Mouse (Mus musculus) gonadal fat pad, adult 2 months (tissue): ENCODE measurements around the gene Skor1. TPM values are rescaled to one million over a fixed set of nuclear protein-coding genes. Genes with fewer than 3 reads are reported as not detected.

Source experiments
- DNase-seq: peaks from one replicate; pipeline ENCODE4 v3.0.0-alpha.2; 2012; ENCODE audit warnings: low read depth
- polyA plus RNA-seq: library from polyadenylated mRNA; depleted of rRNA; stranded (reverse); fragments of >200 nt; gene quantifications from 2 replicates; pipeline ENCODE4 v1.2.3, GENCODE M21; 2012; rRNA removed

Gene Skor1
- polyA plus RNA-seq, 1 experiment: 0.05 TPM

DNA sequence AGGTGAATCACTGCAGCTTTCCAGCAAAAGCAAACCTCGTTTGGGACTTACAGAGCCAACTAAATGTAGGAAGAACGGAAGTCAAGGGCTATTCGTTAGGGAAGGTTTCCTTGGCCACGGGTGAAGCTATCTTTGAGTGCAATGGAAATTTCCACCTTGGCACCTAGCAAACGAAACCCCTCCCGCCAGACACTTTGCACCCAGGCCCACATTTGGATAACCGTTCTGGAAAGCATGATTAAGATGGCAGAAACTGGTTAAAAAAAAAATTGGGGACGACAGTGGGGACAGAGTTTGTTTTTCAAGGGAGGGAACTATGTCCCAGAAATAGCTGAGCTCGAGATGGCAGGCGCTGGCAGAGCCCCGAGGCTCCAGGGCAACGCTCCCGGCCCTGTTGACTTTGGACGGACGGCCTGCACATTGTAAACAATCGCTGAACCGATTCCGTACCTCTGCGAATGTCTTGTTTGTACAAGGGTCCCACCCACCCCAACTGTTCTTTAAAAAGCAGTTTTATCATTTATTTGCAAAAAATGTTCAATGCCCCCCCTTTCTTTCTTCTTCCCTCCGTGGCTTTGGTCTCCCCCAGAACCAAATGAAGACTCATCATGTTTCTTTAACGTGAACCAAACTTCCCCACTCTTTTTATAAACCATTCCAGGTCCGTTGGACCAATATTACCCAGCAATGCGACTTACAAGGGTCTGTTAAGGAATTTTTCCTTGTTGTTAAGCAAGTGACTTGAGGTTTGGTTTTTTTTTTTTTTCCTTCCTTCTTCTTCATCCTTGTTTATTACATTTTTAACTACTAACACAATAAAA, 57.5 kb downstream of the Skor1 start:
- DNase-seq: no peak

DNA sequence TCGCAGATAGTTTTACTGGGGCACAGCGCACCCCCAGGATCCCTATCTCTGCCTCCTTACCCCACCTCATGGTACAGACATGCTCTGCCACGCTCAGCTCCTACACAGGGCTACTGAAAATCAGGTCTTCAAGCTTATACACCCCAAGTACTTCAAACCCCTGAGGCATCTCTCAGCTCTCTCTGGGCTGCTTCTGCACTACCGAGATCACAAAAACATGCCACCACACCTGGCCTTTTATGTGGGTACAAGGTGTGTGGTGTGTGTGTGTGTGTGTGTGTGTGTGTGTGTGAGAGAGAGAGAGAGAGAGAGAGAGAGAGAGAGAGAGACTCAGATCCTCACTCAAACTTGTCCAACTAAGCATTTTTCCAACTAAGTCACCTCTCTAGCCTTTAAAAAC, 59.6 kb downstream of the Skor1 start:
- no peak for DNase-seq

Other genes with a start within 250 kb of the Skor1 start
- gene Pias1, start 161.0 kb downstream of the Skor1 start, polyA plus RNA-seq: 35.6 and 41.5 TPM in 2 replicates
- gene Map2k5, start 228.9 kb upstream of the Skor1 start, polyA plus RNA-seq: 27.4 and 27.9 TPM in 2 replicates